Mouse (Mus musculus): ENCODE measurements at regions not wholly inside any gene's neighbourhood (a gene's known extent, or its start where the extent isn't known, plus 50 kb on each side); places are given as distances from the start of the nearest gene placed in this dataset.

DNA sequence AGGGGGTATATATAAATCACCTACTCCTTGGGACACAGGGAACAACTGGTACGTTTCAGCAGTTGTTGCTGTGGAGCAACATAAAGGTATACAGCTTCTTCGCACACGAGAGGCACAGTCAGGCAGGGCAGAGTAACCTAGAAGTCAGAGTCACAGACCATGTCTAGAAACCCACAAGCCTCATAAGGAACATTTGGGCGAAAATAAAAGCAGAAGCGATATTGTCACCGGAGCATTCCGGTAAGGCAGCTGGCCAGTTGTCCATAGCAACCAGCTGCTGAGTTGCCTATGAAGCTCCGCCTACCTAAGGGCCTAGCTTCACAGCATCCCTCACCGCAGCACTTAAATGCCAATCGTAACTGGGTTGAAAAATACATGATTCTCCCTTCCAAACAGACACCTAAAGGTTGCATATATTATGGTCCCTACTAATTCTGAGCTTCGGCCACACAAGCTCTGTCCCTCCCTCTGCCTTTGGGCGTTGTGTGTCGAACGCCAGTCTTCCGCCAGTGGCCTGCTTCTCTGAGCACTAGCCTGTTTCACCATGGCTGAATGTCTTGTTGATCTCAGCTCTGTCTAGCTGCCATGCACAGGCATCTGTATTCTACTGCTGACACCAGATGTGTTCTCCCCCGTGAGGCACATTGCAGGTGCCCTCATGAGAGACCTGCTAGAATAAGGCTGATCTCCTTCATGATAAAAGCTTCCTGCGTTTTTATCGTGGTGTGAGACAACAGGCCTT is 165.1 kb upstream of the Mkln1 start:
- Histone ChIP-seq H3K4me3 (ENCODE audit: control insufficient read depth, insufficient read depth, low read length) (no peak overlapping the region), H3K36me3 (ENCODE audit: control insufficient read depth, insufficient read depth, low read length) (no peaks in the 10 kb centered on the region), H3K27ac (ENCODE audit: control insufficient read depth, insufficient read depth, low read length) (no peak overlapping the region), H3K4me1 (replicated peaks; ENCODE audit: control insufficient read depth, insufficient read depth, low read length) (peaks cover 11% of the 10 kb centered on the region), H3K27me3 (ENCODE audit: control insufficient read depth, insufficient read depth, low read length) (no peaks in the 10 kb centered on the region)
- TF ChIP-seq CTCF (IDR thresholded peaks at IDR 0.05; ENCODE audit: borderline replicate concordance, control insufficient read depth, extremely low read depth, insufficient read depth, low read length, poor library complexity): no peak
- no peak for TF ChIP-seq POLR2A (IDR thresholded peaks at IDR 0.05; ENCODE audit: control insufficient read depth, extremely low read depth, insufficient read depth, low read length, poor library complexity)
- WGBS: 22% methylated on average over 18 of the region's 18 CpGs
- DNase-seq: peak; percentile 29

DNA sequence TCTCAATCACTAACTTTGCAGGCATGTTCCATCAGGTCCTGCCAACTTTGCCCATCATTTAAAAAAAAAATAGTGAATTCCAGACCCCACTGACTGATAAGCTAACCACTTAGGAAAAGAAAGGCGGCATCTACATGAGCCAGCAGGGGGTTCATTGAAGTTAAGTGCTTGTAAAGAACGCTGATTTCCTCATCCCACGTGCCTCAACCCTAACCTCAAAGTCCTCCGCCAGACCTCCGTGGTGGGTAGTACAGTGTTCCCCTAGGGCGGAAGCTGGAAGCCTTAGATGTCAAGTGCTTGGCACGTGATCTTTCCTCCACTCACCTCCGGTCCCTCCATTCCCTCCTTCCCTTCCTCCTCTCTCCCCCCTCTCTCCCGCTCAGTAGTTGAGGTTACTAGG is 158.5 kb upstream of the Mkln1 start:
- H3K27me3 ChIP-seq (ENCODE audit: control insufficient read depth, insufficient read depth, low read length): no peaks in the 10 kb centered on the region
- 3% methylated on average over 9 of the region's 9 CpGs for WGBS
- H3K4me3 ChIP-seq (ENCODE audit: control insufficient read depth, insufficient read depth, low read length): no peak overlapping the region
- peak; percentile 9 for DNase-seq
- H3K27ac ChIP-seq (ENCODE audit: control insufficient read depth, insufficient read depth, low read length): no peak overlapping the region
- H3K4me1 ChIP-seq (replicated peaks; ENCODE audit: control insufficient read depth, insufficient read depth, low read length): peaks cover 2% of the 10 kb centered on the region; the same call in 1 of the 2 replicates
- no peaks in the 10 kb centered on the region for H3K36me3 ChIP-seq (ENCODE audit: control insufficient read depth, insufficient read depth, low read length)
- TF ChIP-seq CTCF (IDR thresholded peaks at IDR 0.05; ENCODE audit: borderline replicate concordance, control insufficient read depth, extremely low read depth, insufficient read depth, low read length, poor library complexity) (no peak), POLR2A (IDR thresholded peaks at IDR 0.05; ENCODE audit: control insufficient read depth, extremely low read depth, insufficient read depth, low read length, poor library complexity) (no peak)

DNA sequence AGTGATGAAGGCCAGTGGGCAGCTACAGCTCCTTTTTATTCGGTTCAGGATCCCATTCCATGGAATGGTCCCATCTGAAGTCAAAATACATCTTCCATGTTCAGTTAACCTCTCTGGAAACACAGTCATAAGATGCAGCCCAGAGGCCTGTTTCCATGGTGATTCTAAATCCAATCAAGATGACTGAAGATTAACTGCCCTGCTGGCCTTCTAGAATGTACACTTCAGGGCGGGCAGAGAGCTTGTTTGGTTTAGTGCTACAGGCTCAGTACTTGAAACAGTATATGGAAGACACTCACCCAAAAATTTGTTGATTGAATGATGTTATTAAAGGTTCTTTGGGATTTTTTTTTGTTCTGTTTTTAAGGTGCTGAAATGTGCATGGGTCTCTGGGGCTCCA is 148.0 kb upstream of the Mkln1 start:
- H3K4me1 ChIP-seq (replicated peaks; ENCODE audit: control insufficient read depth, insufficient read depth, low read length): no peaks in the 10 kb centered on the region
- H3K27ac ChIP-seq (ENCODE audit: control insufficient read depth, insufficient read depth, low read length): no peak overlapping the region
- no peak overlapping the region for H3K4me3 ChIP-seq (ENCODE audit: control insufficient read depth, insufficient read depth, low read length)
- no peak for TF ChIP-seq CTCF (IDR thresholded peaks at IDR 0.05; ENCODE audit: borderline replicate concordance, control insufficient read depth, extremely low read depth, insufficient read depth, low read length, poor library complexity)
- H3K27me3 ChIP-seq (ENCODE audit: control insufficient read depth, insufficient read depth, low read length): no peaks in the 10 kb centered on the region
- 90% methylated on average over 2 of the region's 2 CpGs for WGBS
- DNase-seq: no peak
- no peaks in the 10 kb centered on the region for H3K36me3 ChIP-seq (ENCODE audit: control insufficient read depth, insufficient read depth, low read length)

DNA sequence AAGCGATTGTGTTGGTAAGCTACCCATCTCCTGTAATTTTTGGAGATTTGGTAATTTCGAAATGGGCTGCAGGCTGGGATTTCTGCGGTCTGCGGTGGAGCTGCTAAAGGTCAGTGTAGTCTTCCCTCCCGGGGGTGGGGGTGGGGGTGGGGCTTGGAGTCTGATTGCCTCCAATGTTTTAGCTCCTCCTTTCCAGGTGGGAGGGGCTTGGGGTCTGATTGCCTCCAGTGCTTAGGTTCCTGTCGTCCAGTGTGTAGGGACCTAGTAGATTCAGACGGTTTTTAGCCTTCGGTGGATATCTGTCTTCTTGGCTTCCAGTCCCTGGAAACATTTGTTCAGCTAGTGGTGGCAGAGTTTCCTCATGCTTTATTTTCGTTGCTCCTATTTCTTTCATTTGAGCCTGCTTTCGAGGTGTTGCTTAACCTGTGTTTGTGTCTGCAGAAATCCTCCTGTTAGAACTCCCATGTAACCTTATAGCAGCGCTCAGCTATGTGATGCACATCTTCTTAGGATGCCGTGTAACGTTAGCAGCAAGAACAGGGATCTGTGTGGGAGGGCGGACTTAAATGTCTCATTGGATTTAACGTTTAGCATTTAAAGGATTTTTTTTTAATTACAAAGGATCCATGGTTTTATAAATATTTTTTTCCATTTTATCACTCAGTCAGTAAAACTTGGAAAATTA is 145.1 kb upstream of the Mkln1 start:
- Histone ChIP-seq H3K4me1 (replicated peaks; ENCODE audit: control insufficient read depth, insufficient read depth, low read length) (no peaks in the 10 kb centered on the region), H3K36me3 (ENCODE audit: control insufficient read depth, insufficient read depth, low read length) (no peaks in the 10 kb centered on the region), H3K27me3 (ENCODE audit: control insufficient read depth, insufficient read depth, low read length) (no peaks in the 10 kb centered on the region), H3K4me3 (ENCODE audit: control insufficient read depth, insufficient read depth, low read length) (no peak overlapping the region), H3K27ac (ENCODE audit: control insufficient read depth, insufficient read depth, low read length) (no peak overlapping the region)
- no peak for DNase-seq
- WGBS: 45% methylated on average over 15 of the region's 15 CpGs
- TF ChIP-seq CTCF (IDR thresholded peaks at IDR 0.05; ENCODE audit: borderline replicate concordance, control insufficient read depth, extremely low read depth, insufficient read depth, low read length, poor library complexity): no peak

DNA sequence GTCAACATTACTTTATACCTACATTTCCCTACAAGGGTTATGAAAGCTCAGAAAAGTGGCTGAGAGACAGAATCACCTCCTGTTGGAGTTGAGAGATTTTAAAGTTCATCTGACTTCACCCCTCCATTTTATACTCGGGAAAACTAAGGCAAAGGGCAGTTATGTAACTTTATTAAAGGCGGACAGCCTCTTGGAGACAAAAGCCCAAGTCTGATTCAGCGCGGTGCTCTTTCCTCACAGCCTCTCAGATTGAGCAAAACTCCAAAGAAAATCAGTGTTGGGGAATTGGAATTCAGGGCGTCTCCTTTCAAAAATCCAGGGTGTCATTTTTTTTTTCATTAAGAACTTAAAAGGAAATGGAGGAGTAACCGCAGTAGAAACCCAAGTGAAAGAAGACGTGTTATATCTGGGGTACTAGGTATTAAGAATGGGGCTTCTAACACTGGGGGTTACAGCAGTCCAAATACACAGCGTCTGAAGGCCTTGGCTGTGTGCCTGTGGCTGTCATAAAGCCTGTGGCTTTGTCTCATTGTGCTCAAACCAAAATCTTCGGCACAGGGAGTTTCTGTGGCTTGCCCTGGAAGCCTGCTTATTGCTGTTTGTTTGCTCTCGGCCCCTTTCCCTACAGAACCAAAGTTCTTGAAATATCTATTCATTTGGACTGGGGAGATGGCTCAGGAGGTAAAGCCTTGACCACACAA is 137.7 kb upstream of the Mkln1 start:
- TF ChIP-seq CTCF (IDR thresholded peaks at IDR 0.05; ENCODE audit: borderline replicate concordance, control insufficient read depth, extremely low read depth, insufficient read depth, low read length, poor library complexity) (no peak), POLR2A (IDR thresholded peaks at IDR 0.05; ENCODE audit: control insufficient read depth, extremely low read depth, insufficient read depth, low read length, poor library complexity) (no peak)
- no peaks in the 10 kb centered on the region for H3K36me3 ChIP-seq (ENCODE audit: control insufficient read depth, insufficient read depth, low read length)
- no peak for DNase-seq
- no peaks in the 10 kb centered on the region for H3K27me3 ChIP-seq (ENCODE audit: control insufficient read depth, insufficient read depth, low read length)
- no peak overlapping the region for H3K27ac ChIP-seq (ENCODE audit: control insufficient read depth, insufficient read depth, low read length)
- WGBS: 89% methylated on average over 10 of the region's 10 CpGs
- H3K4me1 ChIP-seq (replicated peaks; ENCODE audit: control insufficient read depth, insufficient read depth, low read length): no peaks in the 10 kb centered on the region
- H3K4me3 ChIP-seq (ENCODE audit: control insufficient read depth, insufficient read depth, low read length): no peak overlapping the region

DNA sequence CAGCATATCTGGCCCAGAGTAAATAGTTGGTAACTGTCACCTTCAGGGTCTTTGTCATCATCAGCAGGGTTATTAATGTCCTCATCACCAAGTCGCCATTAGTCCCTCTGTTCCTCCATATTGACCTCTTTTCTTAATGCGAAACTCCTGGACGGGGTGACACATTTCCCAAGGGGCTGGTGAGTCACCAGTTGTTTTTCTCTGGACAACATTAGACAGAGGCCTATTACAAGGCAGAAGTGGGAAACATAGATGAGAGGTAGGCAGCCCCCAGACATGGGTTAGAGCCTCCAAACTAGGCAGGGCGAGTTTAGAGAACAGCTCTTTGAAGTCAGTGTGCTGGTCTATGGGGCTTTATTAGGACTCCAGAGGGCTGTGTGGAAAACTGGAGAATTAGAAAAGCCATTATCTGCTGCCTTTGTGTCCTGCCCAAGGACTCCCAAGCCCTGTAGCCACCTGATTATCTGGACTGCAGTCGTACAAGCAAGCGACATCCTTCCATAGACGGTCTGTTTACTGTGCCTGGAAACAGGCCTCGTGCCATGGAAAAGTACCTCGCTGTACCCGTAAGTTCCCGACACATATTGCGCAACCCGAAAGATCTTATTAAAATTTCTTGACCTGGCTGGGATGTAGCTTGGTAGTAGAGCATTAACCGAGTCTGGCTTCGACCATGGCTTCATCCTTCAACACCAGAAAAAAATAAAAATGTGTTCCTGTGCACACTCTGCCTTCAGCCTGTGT is 136.6 kb upstream of the Mkln1 start:
- H3K4me1 ChIP-seq (replicated peaks; ENCODE audit: control insufficient read depth, insufficient read depth, low read length): no peaks in the 10 kb centered on the region
- no peaks in the 10 kb centered on the region for H3K36me3 ChIP-seq (ENCODE audit: control insufficient read depth, insufficient read depth, low read length)
- no peak for TF ChIP-seq CTCF (IDR thresholded peaks at IDR 0.05; ENCODE audit: borderline replicate concordance, control insufficient read depth, extremely low read depth, insufficient read depth, low read length, poor library complexity)
- TF ChIP-seq POLR2A (IDR thresholded peaks at IDR 0.05; ENCODE audit: control insufficient read depth, extremely low read depth, insufficient read depth, low read length, poor library complexity): no peak
- WGBS: 96% methylated on average over 15 of the region's 15 CpGs
- DNase-seq: no peak
- no peak overlapping the region for H3K4me3 ChIP-seq (ENCODE audit: control insufficient read depth, insufficient read depth, low read length)
- no peak overlapping the region for H3K27ac ChIP-seq (ENCODE audit: control insufficient read depth, insufficient read depth, low read length)
- no peaks in the 10 kb centered on the region for H3K27me3 ChIP-seq (ENCODE audit: control insufficient read depth, insufficient read depth, low read length)

All from thymus, adult 2 months (tissue).